Mouse (Mus musculus) embryonic fibroblast, embryonic 13.5 days (primary cell): ENCODE results near the gene Actr1b.

Source experiments
- CTCF ChIP-seq: IDR thresholded peaks from 2 replicates; pipeline ENCODE4 v1.5.1; 2011; ENCODE audit warnings: mild to moderate bottlenecking, control low read depth, low read length, moderate library complexity, borderline replicate concordance; ENCODE audit not compliant: insufficient read depth
- POLR2A ChIP-seq: IDR thresholded peaks from 2 replicates; pipeline ENCODE4 v1.6.1; 2011; ENCODE audit warnings: low read depth, mild to moderate bottlenecking, control low read depth, low read length, moderate library complexity

DNA sequence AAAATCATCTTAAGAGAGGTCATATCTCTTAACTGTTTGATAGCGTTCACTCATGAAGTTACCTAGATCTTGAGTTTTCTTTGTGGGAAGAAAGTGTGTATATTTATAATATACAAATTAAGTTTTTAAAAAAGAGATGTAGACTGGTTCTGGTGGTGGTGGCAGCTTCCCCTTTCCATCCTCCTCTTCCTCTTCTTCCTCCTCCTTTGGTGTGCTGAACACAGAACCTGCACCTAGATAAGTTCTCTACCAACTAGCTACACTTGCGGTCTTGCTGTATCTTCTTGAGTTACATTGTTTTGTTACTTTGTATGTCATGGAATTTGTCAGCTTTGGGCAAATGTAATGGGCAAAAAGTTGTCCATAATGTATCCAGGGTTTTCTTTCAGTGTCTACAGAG is 3.1 kb downstream of the Actr1b start:
- TF ChIP-seq POLR2A (no peak), CTCF (no peak)
